Comparison of ENCODE assay signal across 8 mouse cellular contexts in genomic region chr3:52744334-52744733, GRCm38 (mm10).
DNase-seq lines count a peak whose midpoint lies in the region; ATAC-seq and TF ChIP-seq lines count a peak whose summit lies in the region.

No protein-coding gene starts in this region.

- TF ChIP-seq EP300 in liver, postnatal 0 days (IDR thresholded peaks at IDR 0.05; ENCODE audit: low read depth): peak; percentile 48; the same call in 1 of the 2 replicates

- H3K9ac ChIP-seq in liver, postnatal 0 days (replicated peaks): no peak overlapping the region
- H3K9ac ChIP-seq in liver, embryonic 12.5 days: no peak overlapping the region

- TF ChIP-seq POLR2A in kidney, adult 2 months (IDR thresholded peaks at IDR 0.05; ENCODE audit: low read depth, low read length): no peak

- H3K4me2 ChIP-seq in liver, postnatal 0 days (ENCODE audit: low read depth, low read length): no peak overlapping the region
- no peak overlapping the region for H3K4me2 ChIP-seq in liver, embryonic 12.5 days

- peak; percentile 44 for ATAC-seq in liver, postnatal 0 days
- no peak for ATAC-seq in liver, embryonic 12.5 days
- no peak for ATAC-seq in activated CD4-positive, CD25-positive, alpha-beta regulatory T cell, adult 4 months

- H3K4me1 ChIP-seq in liver, postnatal 0 days (ENCODE audit: insufficient read depth): no peaks in the 10 kb centered on the region; the same call in 1 of the 2 replicates
- H3K4me1 ChIP-seq in liver, embryonic 12.5 days: no peaks in the 10 kb centered on the region
- H3K4me1 ChIP-seq in kidney, adult 2 months (ENCODE audit: control insufficient read depth, insufficient read depth, low read length): no peaks in the 10 kb centered on the region; the same call in 1 of the 2 replicates

- H3K27ac ChIP-seq in liver, postnatal 0 days (ENCODE audit: low read depth): no peak overlapping the region
- no peak overlapping the region for H3K27ac ChIP-seq in liver, embryonic 12.5 days
- no peak overlapping the region for H3K27ac ChIP-seq in kidney, adult 2 months (ENCODE audit: insufficient read depth, low read depth, low read length)

- no peak for TF ChIP-seq CTCF in liver, postnatal 0 days (IDR thresholded peaks at IDR 0.05; ENCODE audit: low read depth)
- no peak for TF ChIP-seq CTCF in kidney, adult 2 months (conservative IDR thresholded peaks at IDR 0.05; ENCODE audit: insufficient read depth, insufficient read length, low read depth, low read length)

- WGBS in liver, postnatal 0 days (ENCODE audit: insufficient replicate concordance): 58% methylated on average over 8 of the region's 8 CpGs
- WGBS in liver, embryonic 12.5 days (ENCODE audit: insufficient replicate concordance): 56% methylated on average over 8 of the region's 8 CpGs
- WGBS in kidney, adult 2 months: 62% methylated on average over 8 of the region's 8 CpGs

- DNase-seq in adrenal gland, postnatal 14 days: peak; percentile 69
- DNase-seq in adrenal gland, postnatal 25 days: no peak
- DNase-seq in liver, postnatal 0 days: peak; percentile 39
- DNase-seq in kidney, adult 2 months: peak; percentile 80
- peak; percentile 32 for DNase-seq in lung, postnatal 25 days (ENCODE audit: low spot score)
- no peak for DNase-seq in spleen, postnatal 14 days (ENCODE audit: low spot score in 2 of 2)

- no peak overlapping the region for H3K4me3 ChIP-seq in liver, postnatal 0 days (ENCODE audit: low read depth, low read length)
- H3K4me3 ChIP-seq in liver, embryonic 12.5 days: no peak overlapping the region
- H3K4me3 ChIP-seq in kidney, adult 2 months (ENCODE audit: insufficient read depth, low read depth, low read length): no peak overlapping the region

- H3K36me3 ChIP-seq in liver, postnatal 0 days (replicated peaks; ENCODE audit: insufficient read depth, low read length): no peaks in the 10 kb centered on the region
- no peaks in the 10 kb centered on the region for H3K36me3 ChIP-seq in liver, embryonic 12.5 days
- no peaks in the 10 kb centered on the region for H3K36me3 ChIP-seq in kidney, adult 2 months (ENCODE audit: control insufficient read depth, insufficient read depth, low read length)

- no peaks in the 10 kb centered on the region for H3K27me3 ChIP-seq in liver, postnatal 0 days (ENCODE audit: insufficient read depth, low read length)
- no peaks in the 10 kb centered on the region for H3K27me3 ChIP-seq in liver, embryonic 12.5 days (replicated peaks)
- H3K27me3 ChIP-seq in kidney, adult 2 months (replicated peaks; ENCODE audit: control insufficient read depth, insufficient read depth, low read length): no peaks in the 10 kb centered on the region

- no peaks in the 10 kb centered on the region for H3K9me3 ChIP-seq in liver, postnatal 0 days (ENCODE audit: low read length)
- no peaks in the 10 kb centered on the region for H3K9me3 ChIP-seq in liver, embryonic 12.5 days (replicated peaks)

Comparison
In these comparisons a context has a peak if more than half of its experiments do, and no peak if none do; other contexts are left out.
1. DNase-seq: peak in adrenal gland, postnatal 14 days (single experiment), liver, postnatal 0 days (single experiment), kidney, adult 2 months (single experiment) and lung, postnatal 25 days (single experiment); none in adrenal gland, postnatal 25 days (single experiment) and spleen, postnatal 14 days (0 of 2).